Mouse (Mus musculus): ENCODE results near the gene Efhb.
A peak's percentile ranks its signal among the peaks of the same experiment; 100 is the strongest.

Gene Efhb

DNA sequence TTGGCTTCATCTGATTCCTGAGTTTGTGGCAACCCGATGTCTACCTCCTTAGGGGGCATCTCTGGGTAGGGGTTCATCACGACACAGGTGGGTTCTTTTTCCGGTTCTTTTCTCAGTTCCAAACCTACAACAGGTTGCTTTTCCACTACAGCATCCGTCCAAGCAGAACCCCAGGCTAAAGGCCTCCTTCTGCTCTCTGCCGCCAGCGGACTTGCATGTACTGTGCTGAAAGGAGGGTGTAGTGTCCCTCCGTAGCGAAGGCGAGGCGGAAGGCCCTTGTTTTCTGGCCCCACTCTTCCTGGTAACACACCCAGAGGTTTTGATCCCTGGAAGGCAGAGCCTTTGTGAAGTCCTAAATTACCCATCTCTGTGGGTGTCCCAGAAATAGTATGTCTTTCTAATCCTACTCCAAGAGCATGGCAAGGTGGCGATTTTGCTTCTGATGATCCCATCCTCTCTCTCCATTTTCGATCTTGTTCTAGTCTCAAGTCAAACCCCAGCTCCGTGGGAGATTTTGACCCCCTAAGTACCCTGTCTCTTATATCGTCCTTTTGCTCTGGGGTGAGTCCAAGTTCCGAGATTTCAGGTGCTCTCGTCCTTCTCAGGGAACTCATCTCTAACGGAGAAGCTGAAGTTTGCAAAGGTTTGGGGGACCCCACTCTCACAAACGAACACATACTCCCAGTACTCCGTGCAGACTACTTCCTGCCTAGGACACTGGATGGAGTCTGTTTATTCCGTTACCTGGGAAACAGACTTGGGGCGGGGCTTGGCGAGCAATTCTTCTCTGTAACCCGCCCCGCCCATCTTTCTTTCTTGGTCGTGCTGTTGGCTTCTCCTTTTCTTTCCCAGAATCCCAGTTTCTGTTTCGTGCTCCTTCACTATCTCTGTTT, at the start of gene Efhb:
Gene Efhb (minus strand): TSS at position 719 of the 893 bp plus-strand sequence.
- peak; percentile 55 to 63 for DNase-seq

DNA sequence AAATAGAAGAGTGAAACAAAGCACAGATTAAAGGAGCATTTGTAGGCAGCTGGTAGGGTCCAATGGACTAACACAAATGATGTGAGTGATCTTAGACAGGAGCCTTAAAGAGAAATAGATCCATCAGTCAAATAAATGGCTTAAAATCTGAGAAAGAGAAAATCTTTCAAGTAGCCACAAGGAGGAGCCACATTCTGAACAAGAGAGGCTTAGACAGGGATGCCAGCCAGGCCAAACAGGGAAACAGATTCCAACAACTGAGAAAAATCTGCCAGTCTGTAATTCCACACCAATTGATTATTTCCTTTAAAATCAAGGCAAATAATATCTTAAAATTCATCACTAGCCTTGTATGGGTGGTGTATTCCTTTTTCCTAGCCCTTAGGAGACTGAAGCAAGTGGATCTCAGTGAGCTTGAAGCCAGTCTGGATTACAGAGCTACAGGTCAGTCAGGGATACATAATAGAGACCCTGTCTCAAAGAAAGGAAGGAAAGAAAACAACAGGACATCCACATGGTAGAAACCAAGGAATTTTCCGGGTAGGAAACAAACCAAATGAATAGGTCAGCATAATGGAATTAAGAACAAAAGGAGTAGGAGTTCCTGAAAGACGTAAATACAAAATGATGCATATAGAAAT, 49.3 kb upstream of the Efhb start:
- peak in 1 of 2 experiments; percentile 4 for DNase-seq

DNA sequence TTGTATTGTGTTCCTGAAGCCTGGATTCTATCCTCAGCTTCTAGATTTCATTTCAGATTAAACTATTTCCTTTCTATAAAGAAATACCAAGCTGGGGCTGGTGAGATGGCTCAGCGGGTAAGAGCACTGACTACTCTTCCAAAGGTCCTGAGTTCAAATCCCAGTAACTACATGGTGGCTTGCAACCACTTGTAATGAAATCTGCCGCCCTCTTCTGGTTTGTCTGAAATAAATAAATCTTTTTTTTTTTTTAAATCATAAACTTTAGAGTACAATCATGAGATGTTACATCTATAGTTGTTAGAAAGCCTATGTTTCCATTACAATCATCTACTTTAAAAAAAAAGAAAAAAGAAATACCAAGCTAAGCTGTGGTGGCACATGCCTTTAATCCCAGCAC, 39.8 kb upstream of the Efhb start:
- DNase-seq, result no peak

DNA sequence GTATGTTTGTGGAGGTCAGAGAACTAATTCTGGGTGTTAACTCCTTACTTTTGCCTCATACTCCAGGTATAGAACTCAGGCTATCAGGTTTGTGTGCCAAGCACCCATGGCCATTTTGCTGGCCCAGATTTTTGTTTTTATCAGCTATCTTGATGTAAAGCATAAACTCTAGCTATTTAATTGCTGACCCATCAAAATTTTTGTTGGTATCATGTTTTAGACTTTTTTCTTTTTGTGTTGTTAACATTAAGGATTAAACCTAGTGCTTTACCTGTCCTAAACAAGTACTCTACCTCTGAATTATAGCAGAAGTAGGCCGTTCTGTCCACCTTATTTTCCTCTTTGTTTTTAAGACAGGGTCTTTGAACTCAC, 25.9 kb upstream of the Efhb start:
- DNase-seq, result no peak

DNA sequence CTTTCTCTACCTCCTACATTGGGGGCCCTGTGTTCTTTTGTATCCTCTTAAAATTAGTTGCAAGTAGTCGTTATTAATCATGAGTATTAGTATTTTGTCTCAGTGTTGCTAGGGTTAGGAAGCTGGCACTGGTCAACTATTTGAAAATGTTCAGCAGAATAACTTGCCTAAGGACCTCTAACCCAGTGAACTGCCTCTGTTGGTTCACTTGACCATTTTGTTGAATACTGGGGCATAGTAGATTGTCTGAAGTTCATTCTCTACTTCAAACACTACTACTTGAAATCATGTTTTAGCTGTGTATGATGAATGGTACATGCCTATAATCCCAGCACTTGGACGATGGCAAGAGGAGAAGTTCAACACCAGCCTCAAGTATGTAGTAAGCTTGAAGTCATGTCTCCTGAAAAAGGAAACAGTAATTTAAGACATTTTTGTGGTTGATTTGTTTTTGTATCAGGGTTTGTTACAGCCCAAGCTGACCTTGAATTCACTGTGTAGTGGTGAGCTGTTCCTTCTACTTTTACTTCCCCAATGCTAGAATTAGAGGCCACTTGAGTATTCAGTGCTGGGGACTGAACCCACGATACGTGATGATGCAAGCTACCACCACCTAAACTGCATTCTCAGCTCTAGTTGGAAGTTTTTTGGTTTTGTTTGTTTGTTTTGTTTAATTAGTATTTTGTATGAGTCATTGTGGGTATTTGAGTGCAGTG, 25.3 kb upstream of the Efhb start:
- DNase-seq, result peak; percentile 16 to 38

DNA sequence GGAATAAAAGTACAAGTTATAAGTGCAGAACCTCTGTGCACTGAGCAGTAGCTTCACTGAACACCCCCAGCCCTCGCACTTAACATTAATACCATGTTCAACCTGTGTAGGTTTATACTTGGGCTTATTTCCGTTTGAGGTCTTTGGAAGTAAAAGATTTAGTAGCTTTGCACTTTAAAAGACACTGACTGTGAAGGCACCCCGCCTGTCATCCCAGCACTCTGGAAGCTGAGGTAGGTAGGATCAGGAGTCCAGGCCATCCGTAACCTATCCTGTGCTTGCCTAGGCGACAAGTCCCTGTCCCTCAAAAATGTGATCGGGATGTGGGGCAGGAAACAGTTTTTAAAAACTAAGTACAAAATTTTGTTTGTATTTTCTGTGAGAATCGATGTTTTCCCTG, 17.3 kb upstream of the Efhb start:
- no peak for DNase-seq

DNA sequence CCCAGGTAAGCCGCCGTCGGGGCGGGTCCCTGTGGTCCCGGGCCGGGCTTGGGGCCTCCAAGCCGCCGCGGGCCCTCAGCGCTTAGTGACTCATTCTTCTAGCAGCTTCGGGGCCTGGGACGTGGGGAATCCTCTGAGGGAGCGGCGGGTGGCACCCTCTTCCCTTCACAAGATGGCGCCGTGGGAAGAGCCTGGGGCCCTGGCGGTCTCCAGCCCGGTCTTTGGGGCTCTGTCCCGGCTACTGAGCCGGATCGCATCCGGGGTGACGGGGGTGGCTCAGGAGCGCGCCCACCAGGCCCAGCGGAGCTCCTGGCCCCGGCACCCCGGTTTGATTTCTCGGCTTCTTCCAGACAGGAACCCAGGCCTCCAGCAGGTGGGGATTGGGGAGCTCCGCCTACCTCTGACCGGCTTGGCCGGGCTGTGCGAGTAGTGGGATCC, 16.5 kb upstream of the Efhb start:
- peak; percentile 64 to 71 for DNase-seq

DNA sequence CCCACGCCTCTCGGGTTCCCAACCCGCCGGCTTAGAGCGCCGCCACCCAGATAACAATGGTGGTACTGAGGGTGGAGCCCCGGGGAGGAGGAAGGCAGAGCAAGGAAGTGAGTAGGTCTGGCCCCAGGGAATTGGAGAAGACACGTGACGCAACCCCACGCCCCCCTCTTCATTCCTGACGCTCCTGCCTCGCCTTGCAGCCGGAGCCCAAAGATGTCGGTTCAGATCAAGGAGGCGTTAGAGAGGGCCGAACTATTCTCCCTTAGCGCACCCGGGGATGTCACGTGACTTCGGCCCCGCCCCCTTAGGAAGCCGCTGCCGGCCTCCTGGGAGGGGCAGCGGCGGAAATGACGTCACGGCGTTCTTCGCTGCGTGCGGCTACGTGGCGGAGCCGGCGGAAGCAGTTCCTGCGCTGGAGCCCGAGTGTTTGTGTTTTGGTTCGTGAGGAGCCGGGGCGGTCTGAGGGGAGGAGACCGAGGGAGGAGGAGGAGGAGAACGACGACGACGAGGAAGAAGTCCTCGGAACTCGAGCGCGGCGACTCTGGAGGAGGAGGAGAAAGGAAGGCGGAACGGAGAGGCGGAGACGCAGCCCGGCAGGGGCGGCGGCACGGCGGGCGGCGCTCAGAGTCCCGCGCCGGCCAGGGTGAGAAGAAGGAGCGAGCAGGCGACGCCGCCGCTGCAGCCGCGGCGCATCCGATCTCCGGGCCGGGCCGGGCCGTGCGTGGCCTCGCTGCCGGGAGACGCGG, 15.9 kb upstream of the Efhb start, which contains the start of gene Rab5a:
Gene Rab5a (plus strand): TSS at position 377 of the 746 bp plus-strand sequence.
- peak; percentile 100 for DNase-seq

DNA sequence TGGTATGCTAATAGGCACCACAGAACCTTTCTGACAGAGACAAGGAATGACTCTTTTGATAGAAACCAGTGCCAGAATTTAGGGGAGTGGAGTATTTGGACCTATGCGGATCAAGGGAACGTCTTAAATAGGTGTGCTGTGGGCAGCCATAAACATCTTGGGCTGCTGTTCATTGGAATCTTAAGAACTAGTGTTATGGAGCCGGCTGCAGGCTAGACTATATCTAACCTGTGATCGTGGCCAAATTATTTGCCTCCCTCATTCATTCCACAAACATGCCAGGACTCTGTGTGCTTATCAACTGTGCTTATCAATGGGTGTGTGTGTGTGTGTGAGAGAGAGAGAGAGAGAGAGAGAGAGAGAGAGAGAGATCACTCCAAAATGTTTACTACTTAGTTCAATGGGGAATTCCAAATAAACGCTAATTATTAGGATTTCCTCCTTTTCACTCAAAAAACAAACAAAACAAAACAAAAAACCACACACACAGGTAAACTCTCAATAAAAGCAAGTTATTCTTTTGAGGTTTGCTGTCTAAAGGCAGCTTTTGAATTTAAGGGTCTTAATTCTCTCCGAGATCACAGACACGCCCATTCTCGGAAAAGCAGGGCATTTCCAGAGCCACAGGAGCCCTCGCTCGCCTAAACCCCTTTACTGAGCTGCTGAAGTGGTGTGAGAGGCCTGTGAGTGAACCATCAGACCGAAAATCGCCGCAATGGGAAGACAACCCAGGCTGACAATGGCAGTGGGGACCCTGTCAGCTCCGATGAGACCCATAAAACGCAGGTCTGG, 15.1 kb upstream of the Efhb start:
- no peak for DNase-seq

DNA sequence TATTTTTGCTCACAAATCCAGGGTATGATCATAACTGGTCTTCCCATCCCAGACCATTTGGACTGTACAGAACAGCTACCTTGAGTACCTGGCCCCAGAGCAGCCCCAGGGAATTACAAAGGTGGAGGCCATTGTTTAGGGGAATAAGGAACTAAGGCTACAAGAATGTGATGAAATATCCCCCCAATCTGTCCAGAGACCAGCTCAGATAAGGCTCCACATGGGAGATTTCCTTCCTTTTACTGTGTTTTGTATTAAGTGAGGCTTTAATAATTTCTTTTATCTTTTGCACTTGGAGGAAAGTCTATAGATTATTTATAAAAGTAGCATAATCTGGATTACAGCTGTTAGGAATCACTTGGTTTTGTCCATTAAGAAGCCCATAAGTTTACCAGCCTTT, 5.6 kb upstream of the Efhb start:
- DNase-seq, result no peak

DNA sequence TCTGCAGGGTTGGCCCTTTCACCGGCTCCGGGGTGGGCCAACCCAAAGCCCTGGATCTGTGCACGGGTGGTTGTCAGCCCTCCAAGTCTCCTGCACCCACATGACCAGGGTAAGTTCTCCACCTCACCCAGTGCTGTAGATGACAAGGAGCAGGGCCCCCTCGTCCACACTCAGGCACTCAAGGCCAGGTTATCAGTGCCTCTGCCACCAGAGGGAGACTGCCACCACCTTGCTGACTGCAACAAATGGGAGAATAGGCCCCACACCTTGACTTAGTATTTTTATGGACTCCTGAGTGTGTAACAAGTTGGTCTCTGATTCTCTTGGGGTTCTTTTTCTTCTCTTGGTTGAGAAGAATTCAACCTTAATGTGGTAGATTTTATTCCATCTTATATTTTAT, 2.4 kb upstream of the Efhb start:
- DNase-seq, result peak; percentile 22 to 30

DNA sequence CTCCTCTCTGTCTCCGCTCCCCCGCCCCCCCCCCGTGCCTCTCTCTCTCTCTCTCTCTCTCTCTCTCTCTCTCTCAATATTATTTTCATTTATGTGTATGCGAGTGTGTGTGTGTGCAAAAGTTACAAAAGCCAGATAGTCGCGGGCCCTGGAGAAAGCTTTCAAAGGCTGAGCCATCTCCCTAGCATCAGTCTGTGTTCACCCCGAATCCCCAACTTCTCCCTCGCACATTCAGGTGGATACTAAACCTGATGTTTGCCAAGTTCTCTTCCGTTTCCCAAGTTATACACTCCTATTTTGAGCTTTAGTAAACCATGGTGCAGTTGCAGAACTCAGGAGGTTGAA, 347 bp upstream of the Efhb start:
- DNase-seq, result no peak

DNA sequence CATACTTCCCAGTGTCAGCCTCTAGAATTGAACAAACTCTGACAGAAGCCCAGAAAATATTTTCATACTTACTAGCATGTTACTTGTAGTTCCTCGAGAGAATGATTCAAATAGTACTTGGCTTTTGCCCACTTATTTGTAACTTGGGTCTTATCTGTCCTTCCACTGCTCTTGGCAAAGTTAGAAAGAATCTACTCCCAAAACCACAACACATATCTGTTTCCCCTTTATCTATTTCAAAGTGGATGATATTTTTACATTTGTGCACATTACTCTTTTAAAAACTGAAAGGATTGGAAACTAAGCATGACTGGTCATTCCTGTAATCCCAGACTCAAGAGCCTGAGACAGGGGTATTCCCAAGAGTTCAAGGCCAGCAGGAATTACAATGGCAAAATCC, 6.4 kb downstream of the Efhb start:
- no peak for DNase-seq

DNA sequence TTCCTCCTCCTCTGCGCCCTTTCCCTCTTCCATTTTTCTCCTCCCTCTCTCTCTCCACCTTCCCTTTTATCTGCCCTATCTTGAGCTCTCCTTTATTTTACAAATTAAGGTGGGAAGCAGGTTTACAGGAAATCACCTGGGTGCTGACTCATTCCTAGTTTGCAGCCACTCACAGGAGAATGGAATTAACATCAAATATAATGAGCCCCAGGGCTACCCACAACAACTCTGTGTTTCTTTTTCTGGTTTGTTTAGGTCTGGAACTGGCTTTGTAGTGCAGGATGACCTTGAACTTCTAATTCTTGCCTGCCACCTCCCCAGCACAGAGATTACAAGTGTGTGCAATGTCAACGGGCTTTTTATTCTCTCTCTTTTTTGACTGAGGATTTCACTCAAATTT, 7.0 kb downstream of the Efhb start:
- no peak for DNase-seq

DNA sequence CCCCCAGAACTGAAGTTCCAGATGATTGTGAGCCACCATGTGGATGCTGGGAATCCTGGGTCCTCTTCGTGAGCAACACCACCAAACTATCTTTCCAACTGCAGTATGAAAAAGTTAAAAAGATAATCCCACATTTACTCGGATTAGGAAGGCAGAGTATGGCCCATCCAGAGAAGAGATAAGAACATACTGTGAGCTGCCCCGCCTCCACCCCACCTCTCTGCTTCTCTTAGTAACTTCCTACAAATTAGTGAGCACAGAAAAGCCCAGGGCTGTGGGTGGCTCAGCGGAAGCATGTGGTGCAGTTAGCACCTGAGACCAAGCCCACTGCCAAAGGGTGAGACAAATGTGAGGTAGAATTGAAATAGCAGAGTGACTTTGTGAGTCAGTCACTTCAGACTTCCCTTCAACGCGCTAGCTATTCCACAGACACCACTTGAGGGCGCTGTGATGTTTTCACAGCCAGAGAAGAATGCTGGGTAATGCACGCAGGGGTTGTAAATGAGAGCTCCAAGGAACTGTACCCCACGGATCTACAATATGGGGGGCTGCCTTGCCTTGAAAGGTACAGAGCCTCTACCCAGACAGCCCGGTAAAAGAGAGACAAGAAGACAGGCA, 60.3 kb downstream of the Efhb start:
- no peak for DNase-seq

DNA sequence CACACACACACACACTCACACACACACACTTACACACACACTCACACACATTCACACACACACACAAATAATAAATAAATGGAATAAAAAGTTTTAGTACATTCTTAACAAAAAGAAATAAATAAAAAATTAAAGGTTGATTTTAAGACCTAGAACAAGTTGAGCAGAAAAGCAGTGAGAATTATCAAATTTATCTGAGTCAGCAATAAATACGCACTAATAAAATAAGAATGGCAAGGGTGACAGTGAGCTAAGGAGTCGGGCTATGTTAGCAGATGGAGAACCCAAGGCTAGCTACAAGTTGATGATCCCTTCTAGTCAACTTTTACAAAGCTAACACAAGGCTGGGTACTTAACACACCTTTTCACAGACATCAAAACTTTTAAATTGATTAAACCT, 69.9 kb downstream of the Efhb start:
- no peak for DNase-seq

DNA sequence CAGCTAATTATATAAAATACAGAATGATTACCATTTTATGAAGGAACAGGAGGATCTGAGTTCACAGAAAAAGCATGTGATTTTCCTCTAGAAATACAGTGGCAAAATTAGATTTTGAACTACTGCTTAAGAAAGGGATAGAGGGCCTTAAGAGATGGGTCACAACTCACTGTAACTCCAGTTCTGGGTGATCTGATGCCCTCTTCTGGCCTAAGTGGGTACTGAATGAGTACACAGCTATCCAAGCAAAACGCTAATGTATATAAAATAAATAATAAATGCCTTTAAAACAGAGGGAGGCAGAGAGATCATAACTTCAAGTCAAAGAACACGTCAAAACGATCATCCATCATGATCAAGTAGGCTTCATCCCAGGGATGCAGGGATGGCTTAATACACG, 73.6 kb downstream of the Efhb start:
- peak; percentile 6 to 17 for DNase-seq

DNA sequence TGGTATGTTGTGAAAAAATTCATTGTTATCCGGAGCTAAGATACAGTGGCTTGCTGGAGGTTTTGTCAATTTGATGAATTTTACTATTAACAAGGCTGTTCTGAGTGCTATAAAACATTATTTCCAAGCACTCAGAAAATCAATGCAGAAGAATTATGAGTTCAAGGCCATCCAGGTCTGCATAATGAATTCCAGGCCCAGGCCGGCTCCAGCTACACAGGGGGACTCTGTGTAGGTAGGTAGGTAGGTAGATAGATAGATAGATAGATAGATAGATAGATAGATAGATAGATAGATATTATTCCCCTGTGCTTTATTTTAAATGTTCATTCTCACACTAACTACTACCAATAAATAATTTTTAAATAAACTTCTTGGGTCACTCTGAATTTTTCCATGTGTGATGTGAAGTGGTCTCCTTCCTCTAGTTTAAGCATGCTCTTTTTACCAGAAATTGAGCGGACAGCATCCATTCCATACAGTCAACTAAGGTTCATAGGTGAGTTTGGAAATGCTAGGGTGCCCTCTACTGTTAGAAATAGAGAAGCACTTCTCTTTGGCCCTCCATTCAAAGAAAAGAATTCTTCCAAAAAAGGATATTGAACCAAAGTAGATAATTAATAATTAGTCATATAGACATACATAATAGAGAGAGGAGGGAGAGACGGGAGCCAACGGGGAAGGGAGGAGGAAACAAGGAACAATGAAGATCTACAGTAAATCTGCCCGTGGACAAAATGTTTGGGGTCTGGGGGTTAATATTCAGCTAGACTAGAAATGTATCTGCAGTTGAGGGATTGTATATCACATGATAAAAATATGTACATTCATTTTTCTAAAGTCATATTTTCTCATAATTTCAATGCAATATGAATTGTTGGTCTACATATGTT, 75.3 kb downstream of the Efhb start:
- DNase-seq, result no peak

DNA sequence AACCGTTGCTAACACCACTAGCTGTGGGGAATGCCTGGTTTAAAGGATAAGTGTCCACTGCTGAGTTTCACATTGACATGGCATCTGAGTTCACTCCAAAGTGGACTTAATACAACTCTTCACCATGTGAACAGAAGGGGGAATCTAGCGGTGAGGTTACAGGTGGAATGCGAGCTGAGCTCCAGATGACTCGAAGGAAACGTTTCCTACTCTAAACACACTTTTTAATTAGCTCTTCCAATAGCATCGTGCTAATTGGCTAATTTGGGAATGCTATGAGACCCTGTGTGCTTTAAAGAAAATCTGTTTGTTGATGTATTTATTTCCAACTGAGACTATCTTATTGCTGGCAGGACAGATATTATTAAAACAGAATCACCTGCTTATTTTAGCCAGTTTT, 76.3 kb downstream of the Efhb start:
- DNase-seq, result no peak

DNA sequence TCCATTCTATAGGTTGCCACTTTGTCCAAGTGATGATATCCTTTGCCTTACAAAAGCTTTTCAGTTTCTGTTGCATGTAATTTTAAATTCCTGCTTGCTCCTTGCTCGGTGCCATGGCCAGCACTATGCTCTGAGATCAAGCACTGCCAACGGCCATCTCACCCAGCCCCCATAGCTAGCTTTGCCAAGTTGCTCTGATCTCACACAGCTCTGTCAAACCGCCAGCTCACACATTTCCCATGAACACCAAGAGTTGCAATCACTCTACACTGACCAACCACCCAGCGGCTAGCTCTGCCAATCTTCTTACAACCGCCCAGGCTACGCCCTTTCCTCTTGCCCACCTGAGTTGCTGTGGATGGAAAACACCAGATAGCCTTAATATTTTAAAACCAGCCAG, 99.0 kb downstream of the Efhb start:
- DNase-seq, result no peak
